Mouse (Mus musculus) adrenal gland, adult 18-20 months (tissue): ENCODE measurements around the gene Trex1. TPM values are rescaled to one million over a fixed set of nuclear protein-coding genes. Genes with fewer than 3 reads are reported as not detected.

Source experiments
- DNase-seq, 2 experiments: peaks; one replicate each; pipeline ENCODE4 v3.0.0; 2021 to 2022; ENCODE audit warnings: low spot score in 2 of 2
- total RNA-seq, 2 experiments: library from RNA; stranded (reverse); gene quantifications; 1 replicate in 1 of 2; 2 replicates in 1 of 2; pipeline ENCODE4 v1.2.3; 2021

Gene Trex1
- total RNA-seq, 2 experiments from 2014 or later, result 15.8 to 21.6 TPM

- no peak for DNase-seq
These were observed 30.9 kb upstream of the Trex1 start for GRCm38 (mm10) chr9:109090446-109090845.

- no peak for DNase-seq
These were observed 28.5 kb upstream of the Trex1 start for GRCm38 (mm10) chr9:109087987-109088386.

GRCm38 (mm10) chr9:109084922-109085321 is 25.4 kb upstream of the Trex1 start:
- DNase-seq, result no peak

GRCm38 (mm10) chr9:109082124-109082800 is 22.7 kb upstream of the Trex1 start, which contains the start of the genes Ccdc51 and Tma7:
Ccdc51 (plus strand) TSS chr9:109082493.
Tma7 (minus strand) TSS chr9:109082587.
- peak; percentile 72 to 78 for DNase-seq

- DNase-seq, result no peak
These were observed 22.2 kb upstream of the Trex1 start for GRCm38 (mm10) chr9:109081749-109082123.

- DNase-seq, result no peak
These were observed 21.0 kb upstream of the Trex1 start for GRCm38 (mm10) chr9:109080516-109080915.

GRCm38 (mm10) chr9:109073661-109074573 is 14.4 kb upstream of the Trex1 start, which contains the start of gene Atrip:
Atrip (minus strand) TSS chr9:109074124.
- peak; percentile 91 for DNase-seq

GRCm38 (mm10) chr9:109068095-109068735 is 8.7 kb upstream of the Trex1 start:
- no peak for DNase-seq

- DNase-seq, result no peak
These were observed 1.4 kb upstream of the Trex1 start for GRCm38 (mm10) chr9:109060898-109061295.

- no peak for DNase-seq
These were observed 807 bp upstream of the Trex1 start for GRCm38 (mm10) chr9:109060184-109060897.

- no peak for DNase-seq
These were observed 1.3 kb downstream of the Trex1 start for GRCm38 (mm10) chr9:109058006-109058765.

- DNase-seq, result no peak
These were observed 2.0 kb downstream of the Trex1 start for GRCm38 (mm10) chr9:109057543-109057942.

- DNase-seq, result no peak
These were observed 2.6 kb downstream of the Trex1 start for GRCm38 (mm10) chr9:109056916-109057315.

- no peak for DNase-seq
These were observed 3.3 kb downstream of the Trex1 start for GRCm38 (mm10) chr9:109056081-109056690.

GRCm38 (mm10) chr9:109055271-109056030 is 4.1 kb downstream of the Trex1 start:
- no peak for DNase-seq

- peak; percentile 46 to 49 for DNase-seq
These were observed 4.8 kb downstream of the Trex1 start for GRCm38 (mm10) chr9:109054712-109055111.

GRCm38 (mm10) chr9:109053851-109054250 is 5.7 kb downstream of the Trex1 start:
- DNase-seq, result no peak

GRCm38 (mm10) chr9:109053366-109053765 is 6.2 kb downstream of the Trex1 start:
- no peak for DNase-seq
